Mouse (Mus musculus) urinary bladder, adult 18-20 months (tissue): Measurements from ENCODE around the gene Ezh2.
"Not testable (repeated sequence)": the region's sequence is repeated elsewhere in the genome, so short reads cannot be mapped to it uniquely, and the experiment has no call there.

ENCODE experiments used
- DNase-seq, 2 experiments: peaks; one replicate each; pipeline ENCODE4 v3.0.0; 2022; ENCODE audit warnings: low spot score in 2 of 2, mixed read lengths in 2 of 2

Gene Ezh2

GRCm38 (mm10) chr6:47594926-47595623 is at the start of gene Ezh2:
TSS of gene Ezh2 (minus strand) at chr6:47595341.
- DNase-seq = peak; percentile 91 to 96

- DNase-seq = no peak
Observed at GRCm38 (mm10) chr6:47636527-47637076, 41.5 kb upstream of the Ezh2 start.

- no peak for DNase-seq
Observed at GRCm38 (mm10) chr6:47635995-47636526, 40.9 kb upstream of the Ezh2 start.

DNA sequence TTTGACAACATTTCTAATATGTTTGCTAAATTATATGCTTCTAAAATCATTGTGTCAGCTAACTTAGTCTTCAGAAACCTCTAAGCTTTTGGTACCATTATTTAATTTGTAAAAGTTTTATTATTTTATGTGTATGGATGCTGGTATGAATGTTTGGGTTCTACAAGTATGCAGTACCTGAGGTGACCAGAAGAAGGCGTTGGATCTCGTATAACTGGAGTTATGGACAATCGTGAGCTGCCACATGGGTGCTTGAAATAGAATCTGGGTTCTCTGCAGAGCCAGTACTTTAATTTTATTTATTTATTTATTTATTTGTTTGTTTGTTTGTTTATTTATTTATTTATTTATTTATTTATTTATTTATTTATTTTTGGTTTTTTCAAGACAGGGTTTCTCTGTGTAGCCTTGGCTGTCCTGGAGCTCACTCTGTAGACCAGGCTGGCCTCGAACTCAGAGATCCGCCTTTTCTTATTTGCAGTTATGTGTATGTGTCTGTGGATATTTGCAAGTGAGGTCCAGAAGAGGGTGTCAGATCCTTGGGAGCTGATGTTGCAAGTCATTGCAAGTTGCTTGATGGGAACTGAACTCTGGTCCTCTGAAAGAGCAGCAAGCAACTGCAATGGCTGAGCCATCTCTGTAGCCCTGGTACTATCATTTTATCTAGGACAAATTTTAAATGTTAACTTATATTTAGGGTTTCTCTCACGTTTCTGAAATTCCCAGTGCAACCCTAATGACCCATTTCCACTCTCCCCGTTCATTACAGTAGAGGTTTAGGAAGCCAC is 40.3 kb upstream of the Ezh2 start:
- no peak for DNase-seq

DNA sequence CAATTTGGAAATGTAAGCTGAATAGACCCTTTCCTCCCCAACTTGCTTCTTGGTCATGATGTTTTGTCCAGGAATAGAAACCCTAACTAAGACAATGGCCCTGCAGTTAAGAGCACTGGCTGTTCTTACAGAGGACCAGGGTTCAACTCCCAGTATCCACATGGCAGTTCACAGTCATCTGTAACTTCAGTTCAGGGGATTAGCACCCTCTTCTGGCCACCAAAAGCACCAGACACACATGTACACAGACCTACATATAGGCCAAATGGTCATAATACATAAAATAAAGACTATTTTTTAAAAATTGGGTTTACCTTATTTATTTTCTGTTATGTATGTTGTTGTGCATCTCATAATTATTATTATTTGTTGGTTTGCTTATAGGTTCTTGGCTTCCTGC is 38.3 kb upstream of the Ezh2 start:
- no peak for DNase-seq

DNA sequence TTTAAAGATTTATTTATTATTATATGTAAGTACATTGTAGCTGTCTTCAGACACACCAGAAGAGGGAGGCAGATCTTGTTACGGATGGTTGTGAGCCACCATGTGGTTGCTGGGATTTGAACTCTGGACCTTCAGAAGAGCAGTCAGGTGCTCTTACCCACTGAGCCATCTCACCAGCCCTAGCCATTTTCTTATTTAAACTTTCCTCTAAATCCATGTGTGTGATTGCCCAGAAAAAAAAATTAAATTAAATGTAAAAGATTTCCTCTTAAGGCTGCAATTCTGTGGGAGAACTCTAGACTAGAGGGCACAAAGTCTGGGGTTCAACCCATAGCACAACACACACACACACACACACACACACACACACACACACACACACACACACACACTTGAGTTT is 34.9 kb upstream of the Ezh2 start:
- not testable (repeated sequence) for DNase-seq

DNA sequence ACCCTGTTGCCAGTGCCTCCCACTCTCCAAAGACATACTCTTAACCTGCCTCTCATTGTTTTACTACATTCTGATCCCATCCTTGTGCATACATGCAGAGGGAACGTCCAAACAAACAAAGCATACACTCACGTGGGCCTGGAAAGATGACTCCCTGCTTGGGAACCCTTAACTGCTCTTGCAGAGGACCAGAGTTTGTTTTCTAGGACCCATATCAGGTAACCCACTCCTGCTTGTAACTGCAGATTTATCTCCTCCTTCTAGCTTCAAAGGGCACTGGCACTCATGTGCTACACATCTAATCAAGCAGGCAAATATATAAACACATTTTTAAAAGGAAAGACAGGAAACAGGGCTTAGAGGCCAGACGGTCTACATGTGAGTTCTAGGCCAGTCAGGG is 32.8 kb upstream of the Ezh2 start:
- DNase-seq = no peak

DNA sequence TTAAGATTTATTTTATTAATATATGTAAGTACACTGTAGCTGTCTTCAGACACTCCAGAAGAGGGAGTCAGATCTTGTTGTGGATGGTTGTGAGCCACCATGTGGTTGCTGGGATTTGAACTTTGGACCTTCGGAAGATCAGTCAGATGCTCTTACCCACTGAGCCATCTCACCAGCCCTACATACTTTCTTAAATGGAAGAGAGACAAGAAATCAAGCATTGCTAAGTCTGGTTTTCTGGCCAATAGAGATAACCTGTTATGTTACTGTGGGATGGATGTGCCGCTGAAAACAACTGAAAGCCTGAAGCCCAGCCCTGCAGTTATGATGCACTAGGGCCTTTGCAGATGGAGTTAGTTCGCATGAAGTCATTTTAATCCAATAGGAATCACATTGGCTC is 31.8 kb upstream of the Ezh2 start:
- DNase-seq = not testable (repeated sequence)

DNA sequence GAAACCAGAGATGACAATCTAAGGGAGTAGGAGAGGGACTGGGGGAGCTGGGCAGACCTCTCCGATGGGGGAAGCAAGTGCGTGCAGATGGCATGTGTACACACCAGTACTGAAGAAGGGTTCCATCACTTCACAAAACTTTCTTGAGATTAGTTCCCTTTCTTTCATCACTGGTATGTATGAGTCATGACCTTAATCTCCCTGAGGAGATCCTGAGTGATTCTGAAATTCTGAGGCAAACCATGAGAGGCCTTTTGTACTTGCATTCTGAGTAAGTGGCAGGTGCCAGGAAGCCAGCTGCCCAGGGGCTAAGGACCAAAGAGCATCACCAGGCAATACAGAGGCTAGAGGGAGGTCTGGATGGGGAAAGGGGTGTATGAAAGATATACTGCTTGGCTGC is 25.9 kb upstream of the Ezh2 start:
- DNase-seq = no peak

DNA sequence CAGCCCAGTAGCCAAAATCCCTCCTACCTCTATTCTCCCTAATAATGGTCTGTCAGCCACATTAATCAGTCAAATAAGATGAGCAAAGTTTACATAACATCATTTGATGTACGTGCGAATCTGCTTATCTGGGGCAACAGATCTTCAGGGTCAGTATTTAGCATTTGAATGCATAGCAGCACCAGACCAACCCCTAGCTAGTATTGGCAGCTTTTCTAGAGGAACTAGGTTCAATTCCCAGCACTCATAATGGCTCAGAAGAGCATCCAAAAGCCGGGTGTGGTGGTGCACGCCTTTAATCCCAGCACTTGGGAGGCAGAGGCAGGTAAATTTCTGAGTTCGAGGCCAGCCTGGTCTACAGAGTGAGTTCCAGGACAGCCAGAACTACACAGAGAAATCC is 13.2 kb upstream of the Ezh2 start:
- DNase-seq = not testable (repeated sequence)

DNA sequence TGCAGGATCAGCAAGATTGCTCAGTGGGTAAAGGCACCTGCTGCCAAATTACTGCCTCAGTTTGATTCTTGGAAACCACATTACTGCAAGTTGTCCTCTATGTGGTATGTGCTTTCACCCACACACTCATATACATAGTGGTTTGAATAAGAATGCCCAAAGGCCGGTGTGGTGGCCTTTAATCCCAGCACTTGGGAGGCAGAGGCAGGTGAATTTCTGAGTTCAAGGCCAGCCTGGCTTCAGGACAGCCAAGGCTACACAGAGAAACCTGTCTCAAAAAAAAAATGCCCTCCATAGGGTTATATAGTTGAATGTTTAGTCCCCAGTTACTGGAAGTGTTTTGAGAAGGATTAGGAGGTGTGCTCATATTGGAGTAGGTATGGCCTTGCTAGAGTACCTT is 6.8 kb upstream of the Ezh2 start:
- no peak for DNase-seq

- no peak for DNase-seq
Observed at GRCm38 (mm10) chr6:47595696-47596095, 555 bp upstream of the Ezh2 start.

- DNase-seq = peak; percentile 52 to 73
Observed at GRCm38 (mm10) chr6:47594141-47594835, 853 bp downstream of the Ezh2 start.

DNA sequence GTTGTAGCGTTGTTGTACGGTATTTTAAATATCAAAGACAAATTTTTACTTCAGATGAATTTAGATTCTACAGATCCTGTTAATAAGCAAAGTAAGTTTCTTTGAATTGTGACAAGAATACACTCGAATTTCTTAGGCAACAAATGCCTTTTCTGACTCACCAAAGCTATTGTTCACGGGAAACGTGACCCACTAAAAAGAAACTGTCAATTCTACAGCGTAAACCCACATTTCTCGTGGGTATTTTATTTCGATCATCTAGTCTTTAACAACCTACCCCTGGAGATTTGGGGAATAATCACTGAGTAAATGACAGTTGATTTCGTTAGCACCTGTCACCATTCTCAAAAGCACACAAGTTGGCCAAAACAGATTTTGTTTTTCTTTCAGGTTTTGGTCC is 1.6 kb downstream of the Ezh2 start:
- DNase-seq = no peak

DNA sequence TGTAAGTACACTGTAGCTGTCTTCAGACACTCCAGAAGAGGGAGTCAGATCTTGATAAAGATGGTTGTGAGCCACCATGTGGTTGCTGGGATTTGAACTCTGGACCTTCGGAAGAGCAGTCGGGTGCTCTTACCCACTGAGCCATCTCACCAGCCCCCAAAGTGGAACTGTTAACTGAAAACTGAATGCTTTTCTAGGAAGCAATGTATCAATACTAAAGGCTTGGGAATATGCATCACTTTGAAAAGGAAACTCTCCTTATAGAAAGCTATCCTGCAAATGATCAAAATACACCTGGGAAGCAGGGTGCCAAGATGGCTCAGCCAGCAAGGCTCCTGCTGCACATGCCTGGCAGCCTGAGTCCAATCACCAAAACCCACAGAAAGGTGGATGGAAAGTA is 7.8 kb downstream of the Ezh2 start:
- DNase-seq = not testable (repeated sequence)

- DNase-seq = no peak
Observed at GRCm38 (mm10) chr6:47572887-47573286, 22.3 kb downstream of the Ezh2 start.

DNA sequence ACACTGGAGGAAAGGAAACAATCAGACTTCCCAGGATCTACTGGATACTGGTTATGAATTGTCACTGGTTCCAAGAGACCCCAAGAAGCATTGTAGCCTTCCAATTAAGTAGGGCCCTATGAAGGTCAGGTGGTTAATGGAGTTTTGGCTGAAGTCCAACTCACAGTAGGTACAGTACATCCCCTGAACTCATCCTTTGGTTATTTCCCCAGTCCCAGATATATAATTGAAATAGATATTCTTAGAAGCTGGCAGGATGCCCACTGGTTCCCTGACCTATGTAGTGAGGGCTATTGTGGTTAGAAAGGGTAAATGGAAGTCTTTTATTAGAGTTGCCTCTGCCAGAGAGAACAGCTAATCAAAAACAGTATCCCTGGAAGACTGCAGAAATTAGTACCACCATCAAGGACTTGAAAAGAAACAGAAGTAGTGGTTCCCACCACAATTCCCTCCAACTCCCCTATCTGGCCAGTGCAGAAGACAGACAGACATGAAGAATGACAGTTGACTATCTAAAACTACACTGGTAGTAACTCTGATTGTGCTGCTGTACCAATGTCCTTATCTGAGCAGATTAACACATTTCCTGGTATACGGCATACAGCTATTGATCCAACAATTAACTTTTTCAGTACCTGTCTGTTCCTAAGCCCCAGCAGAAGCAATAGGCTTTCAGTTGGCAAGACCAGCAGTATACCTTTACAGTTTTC is 29.7 kb downstream of the Ezh2 start:
- DNase-seq = no peak

DNA sequence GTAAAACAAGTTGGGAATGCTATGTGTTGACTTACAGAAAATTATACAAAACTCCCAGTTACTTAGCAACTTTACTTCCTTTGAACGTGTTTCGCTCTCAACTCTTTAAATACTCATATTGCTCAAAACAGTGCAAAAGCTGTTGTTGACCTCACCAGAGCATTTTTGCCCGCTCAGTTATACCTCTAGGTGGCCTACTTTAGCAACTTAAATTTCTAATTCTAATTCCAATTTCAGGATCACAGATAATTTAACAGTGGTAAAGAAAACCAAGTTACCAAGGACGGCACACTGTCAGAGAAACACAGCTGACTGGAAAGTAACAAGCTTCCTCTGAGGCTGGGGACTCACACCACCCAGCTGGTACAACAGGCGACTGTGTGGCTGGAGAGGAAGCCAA is 33.7 kb downstream of the Ezh2 start:
- DNase-seq = no peak

DNA sequence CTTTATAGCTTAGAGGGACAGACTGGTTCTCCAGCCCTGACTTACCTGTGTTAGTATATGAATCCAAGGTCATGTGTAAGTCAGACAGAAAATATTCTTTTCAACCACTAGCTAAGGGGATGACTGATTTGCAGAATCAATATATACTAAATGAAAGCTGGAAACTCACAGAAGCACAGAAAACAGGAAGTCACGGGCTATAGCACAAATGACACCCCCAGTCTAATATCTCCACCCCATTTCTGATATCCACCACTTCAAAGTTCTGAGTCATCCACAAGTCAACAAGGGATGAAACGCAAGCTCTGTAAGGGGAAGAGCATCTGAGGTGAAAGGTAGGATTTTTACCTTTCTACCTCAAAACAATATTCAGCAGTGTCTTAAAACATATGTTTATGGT is 34.3 kb downstream of the Ezh2 start:
- no peak for DNase-seq

DNA sequence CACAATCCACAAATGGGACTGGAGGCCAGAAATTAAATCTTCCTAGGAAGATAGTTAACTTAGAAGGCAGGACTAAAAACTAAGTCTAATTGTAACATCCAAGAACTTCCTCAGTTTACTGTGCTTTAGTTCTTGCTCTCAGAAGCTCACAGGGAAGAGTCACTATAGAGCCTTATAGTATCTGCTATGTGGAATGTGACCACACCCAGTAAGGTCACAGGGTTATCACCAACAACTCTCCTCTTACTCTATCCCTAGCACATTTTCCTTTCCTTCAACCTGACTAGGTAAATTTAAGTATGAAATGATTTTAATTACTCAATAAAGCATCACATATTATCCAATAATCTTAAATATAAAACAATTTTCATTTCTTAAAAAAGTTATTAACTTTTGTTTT is 34.7 kb downstream of the Ezh2 start:
- DNase-seq = no peak

GRCm38 (mm10) chr6:47559287-47559686 is 35.9 kb downstream of the Ezh2 start:
- no peak for DNase-seq

DNA sequence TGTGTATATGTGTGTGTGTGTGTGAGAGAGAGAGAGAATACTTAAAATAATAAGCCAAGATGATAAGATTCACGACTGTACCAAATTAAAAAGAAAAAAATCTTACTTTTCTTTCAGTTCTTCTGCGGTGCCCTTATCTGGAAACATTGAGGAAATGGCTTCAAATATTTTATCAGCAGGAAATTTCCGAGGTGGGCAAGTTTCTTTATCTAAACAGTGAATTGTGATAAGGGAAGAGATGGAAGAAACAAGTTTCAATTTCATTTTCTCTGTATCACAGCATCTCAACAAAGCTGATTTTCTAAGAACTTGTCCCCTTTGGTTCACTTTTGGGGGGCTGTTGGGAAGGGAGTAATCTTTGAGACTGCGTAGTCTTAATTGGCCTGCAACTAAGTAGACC is 42.9 kb downstream of the Ezh2 start:
- DNase-seq = no peak
